Mouse (Mus musculus): ENCODE results near the gene Lhx2.

Lhx2 gene

DNA sequence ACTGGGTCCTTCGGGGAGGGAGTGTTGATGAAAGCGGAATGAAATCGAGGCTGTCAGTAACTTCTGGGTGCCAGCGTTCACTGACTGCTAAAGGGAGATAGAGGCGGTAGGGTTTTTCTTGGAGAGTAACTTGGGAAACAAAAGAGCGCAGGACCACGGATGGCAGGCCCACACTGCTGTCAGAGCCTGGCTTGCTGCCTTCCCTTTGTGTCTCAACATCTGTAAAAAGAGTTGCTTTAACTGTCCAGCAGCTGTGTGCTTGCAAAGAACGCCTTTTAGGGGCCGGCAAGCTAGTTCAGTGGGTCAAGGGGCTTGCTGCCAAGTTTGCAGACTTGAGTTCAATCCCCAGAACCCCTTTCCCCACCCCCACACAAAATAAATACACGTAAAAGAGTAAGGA lies 20.1 kb downstream of the Lhx2 start:
- DNase-seq (ENCODE audit: low spot score) = no peak

DNA sequence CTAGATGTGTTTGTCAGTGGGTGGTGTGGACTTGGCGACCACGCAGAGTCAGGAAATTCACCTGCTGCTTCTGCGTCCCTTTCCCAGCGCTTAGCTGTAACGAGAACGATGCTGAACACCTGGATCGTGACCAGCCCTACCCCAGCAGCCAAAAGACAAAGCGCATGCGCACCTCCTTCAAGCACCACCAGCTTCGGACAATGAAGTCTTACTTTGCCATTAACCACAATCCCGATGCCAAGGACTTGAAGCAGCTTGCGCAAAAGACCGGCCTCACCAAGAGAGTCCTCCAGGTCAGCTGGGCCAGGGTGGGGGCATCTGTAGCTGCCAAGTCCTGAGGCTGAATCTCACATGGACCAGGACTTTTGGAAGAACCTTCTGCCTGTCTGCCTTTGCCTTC lies 20.7 kb downstream of the Lhx2 start:
- no peak for DNase-seq (ENCODE audit: low spot score)

DNA sequence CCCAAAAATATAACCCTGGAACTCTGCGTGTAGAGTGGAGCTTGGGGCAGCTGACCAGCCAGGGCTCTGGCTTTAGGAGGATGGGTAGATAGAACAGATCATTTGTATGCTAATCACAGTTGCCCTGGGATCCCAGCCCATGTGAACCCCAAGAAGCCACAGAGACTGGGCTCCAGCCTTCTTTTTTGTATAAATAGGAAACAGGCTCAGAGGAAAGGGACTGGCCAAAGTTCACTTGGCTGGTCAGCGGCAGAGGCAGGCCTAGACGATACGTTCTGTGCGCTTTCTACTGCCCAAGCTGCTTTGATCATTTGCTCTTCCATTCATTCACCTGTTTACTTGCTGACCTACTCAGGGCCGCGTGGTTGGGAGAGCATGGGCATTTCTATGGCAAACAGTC lies 27.1 kb downstream of the Lhx2 start:
- no peak for DNase-seq (ENCODE audit: low spot score)

GRCm38 (mm10) chr2:38367023-38367422 lies 27.9 kb downstream of the Lhx2 start:
- DNase-seq (ENCODE audit: low spot score) = no peak

DNA sequence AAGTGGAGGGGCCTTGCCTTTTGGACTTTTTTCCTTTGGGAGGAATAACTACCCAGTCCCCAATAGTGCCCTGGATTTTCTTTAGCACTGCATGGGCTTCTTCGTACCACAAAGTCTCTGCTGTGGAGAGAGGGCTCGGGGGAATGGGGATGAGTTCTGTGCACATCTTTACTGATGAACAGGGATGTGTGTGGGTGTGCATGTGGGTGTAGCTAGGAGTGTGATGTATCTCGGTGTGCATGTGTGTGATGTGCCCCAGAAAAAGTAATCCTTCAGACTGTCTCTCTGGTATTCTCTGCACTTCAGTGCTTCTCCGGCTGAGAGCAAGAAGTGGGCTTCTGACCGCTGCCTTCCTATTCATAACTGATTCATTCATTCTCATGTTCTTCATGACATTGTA lies 28.8 kb downstream of the Lhx2 start:
- DNase-seq (ENCODE audit: low spot score) = no peak

DNA sequence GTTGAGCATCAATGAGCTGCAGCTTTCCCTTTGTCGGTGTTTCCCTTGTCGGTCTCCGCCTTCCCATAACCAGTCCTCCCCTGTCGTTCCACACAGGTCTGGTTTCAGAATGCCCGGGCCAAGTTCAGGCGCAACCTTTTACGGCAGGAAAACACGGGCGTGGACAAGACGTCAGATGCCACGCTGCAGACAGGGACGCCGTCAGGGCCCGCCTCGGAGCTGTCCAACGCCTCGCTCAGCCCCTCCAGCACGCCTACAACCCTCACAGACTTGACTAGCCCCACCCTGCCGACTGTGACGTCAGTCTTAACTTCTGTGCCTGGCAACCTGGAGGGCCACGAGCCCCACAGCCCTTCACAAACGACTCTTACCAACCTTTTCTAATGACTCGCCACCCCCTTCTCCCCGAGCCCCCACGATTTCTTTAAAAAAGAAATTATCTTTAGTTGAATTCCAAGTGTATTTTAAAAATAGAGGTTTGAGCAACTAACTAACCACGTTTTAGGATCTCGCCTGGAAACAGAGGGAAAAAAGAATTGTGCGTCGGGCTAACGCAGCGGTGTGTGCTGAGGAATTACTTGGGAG lies 29.8 kb downstream of the Lhx2 start:
- peak; percentile 68 for DNase-seq (ENCODE audit: low spot score)

GRCm38 (mm10) chr2:38375606-38376304 lies 36.7 kb downstream of the Lhx2 start:
- peak; percentile 44 for DNase-seq (ENCODE audit: low spot score)

- no peak for DNase-seq (ENCODE audit: low spot score)
Measured at GRCm38 (mm10) chr2:38377254-38377653, 38.2 kb downstream of the Lhx2 start.

- DNase-seq (ENCODE audit: low spot score) = no peak
Measured at GRCm38 (mm10) chr2:38378346-38378745, 39.3 kb downstream of the Lhx2 start.

DNA sequence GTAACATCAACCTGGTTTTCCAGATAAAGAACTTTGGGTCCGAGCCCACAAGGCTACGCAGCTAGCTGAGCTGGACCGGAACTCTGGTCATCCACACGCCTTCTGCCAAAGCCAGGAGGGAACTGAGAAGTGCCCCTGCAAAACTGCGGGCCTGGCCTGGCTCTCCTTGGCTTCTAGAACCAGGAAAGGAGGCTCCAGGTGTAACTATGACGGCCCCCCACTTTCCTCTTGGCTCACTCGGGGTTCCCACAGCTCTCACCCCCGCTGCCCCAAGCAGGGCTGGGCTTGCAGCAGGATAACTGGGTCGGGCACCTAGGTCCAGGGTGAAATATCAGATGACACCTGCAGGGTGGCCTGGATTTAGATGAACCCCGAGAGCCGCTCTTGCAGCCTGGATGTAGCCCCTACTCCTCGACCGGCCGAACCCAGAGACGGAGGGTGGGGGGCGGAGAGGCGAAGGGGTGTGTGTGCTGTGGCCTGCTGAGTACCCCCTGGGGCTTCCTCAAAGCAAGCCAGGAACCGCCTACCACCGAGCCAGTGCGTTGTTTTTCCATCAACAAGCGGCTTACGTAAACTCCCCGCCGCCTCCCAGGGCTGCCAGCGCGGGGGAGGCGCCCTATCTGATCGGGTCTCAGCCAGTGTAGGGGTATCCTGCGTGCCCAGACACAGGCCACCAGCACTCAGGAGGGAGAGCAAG lies 39.9 kb downstream of the Lhx2 start:
- no peak for DNase-seq (ENCODE audit: low spot score)

DNA sequence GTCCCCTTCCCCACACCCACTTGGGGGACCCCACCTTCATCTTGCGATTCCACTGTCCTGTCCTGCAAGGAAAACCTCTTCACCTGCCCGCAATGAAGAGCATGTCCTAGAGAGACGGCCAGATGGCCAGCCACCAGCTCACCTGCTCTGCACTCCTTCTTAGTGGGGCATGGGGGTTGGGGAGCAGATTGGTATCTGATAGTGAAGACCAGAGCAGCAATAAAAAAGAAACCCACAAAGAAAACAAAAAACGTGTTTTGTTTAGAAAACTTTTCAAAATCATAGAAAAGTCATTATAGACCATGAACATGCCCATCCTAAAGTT lies 40.4 kb downstream of the Lhx2 start:
- DNase-seq (ENCODE audit: low spot score) = no peak

DNA sequence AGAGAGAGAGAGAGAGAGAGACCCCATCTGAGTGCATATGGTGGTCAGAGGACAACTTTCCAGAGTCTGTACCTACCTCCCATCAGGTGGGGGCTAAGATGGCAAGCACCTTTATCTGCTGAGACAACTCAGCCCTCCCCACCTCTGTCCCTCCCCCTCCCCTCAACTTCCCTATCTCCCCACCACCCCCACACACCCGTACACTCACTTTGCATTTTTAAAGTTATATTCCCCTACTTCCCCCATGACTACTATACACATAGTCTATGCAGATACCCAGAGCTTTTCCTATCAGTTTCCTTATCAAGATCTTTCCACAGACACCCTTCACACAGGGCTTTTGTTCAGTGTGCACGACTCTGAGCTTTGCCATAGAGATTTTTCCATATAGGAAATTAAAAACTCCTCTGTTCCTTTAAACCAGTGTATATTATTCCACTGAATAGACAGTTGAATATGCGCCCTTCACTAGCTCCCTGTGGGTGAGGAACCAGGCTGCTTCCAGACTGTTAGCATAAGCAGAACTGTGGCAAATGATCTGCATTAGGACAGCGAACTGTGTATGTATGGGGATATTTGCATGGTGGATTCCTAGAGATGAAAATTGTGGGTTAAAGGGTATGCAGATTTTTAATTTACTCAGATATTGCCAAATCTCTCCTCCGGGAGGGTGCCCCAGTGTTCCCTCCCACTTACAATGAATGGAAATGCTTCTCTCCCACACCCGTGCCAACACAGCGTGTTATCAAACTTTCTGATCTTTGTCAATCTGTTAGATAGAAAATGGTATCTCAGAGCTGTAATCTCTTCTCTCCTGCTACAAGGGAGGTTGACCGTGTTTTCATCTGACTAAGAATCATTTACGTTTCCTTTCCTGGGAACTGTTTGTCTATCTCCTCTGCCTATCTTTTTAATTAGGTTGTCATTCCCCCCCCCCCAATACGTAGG lies 41.3 kb downstream of the Lhx2 start:
- no peak for DNase-seq (ENCODE audit: low spot score)

GRCm38 (mm10) chr2:38387568-38388262 lies 48.6 kb downstream of the Lhx2 start:
- no peak for DNase-seq (ENCODE audit: low spot score)

GRCm38 (mm10) chr2:38394977-38395868 lies 56.1 kb downstream of the Lhx2 start:
- no peak for DNase-seq (ENCODE audit: low spot score)

DNA sequence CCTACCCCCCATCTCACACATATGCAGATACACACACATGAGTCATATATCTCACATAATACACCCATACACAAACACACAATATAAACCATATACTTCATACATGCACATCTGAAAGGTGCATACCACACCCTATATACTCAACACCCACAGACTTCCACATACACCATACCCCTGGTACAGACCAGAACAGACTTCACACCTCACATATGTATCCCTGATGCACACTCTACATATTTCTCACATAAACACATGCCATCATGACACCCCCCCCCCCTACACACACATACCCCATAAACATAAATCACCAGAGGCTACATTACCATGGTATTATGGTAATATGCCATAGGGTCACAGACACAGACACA lies 56.8 kb downstream of the Lhx2 start:
- DNase-seq (ENCODE audit: low spot score) = no peak

DNA sequence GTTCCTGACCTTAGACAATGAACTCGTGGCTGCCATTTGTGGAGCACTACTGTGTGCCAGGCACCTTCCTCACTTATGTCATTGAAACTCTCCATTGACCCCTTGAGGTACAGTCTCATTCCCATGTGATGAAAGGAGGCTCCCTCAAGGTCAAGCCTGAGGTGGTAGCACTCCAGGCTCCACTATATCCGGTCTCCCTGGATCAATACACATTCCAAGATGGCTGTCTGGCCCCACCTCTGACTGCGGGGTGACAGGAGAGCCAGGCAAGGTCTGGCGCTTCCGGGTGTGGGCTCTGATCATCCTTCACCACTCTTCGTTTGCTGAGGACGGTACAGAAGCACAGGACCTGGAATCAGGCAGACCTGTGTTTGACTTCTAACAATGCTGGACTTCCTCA lies 58.2 kb downstream of the Lhx2 start:
- DNase-seq (ENCODE audit: low spot score) = no peak

DNA sequence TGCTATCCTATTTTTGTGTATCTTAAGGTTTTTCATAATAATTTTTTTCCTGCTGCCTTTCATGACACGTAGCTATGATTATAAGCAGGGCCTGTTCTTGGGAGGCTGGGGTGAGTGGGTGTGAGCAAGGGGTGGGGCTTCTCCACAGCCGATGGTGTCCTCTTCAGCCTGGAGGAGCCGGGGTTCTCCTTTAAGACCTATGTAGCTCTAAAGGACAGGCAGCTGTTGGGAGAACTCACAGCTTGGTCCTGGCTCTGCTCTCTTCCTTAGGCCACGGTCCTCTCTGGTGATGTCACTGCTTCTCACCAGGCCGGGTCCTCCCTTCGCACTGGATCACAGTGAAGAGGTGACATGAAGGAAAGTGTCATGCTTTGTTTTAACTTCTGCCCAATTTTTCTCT lies 58.8 kb downstream of the Lhx2 start:
- DNase-seq (ENCODE audit: low spot score) = no peak

DNA sequence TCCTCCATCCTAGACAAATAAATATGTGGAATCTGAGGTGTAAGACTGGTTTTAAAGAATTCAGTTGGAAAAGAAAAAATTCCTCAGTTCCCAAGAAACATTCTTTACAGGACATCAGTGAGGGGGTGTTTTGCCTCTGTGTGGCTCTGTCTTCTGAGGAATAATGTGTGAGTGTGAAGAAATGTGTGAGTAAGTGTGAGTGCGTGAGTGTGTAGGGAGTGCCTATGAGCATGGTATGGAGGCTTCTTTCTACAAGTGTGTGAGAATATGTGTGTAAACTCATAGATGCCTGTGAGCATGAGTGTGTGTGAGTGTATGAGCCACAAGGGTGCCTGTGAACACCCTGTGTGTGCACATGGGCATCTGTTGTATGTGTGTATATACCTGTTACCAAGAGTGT lies 63.5 kb downstream of the Lhx2 start:
- DNase-seq (ENCODE audit: low spot score) = no peak

- peak; percentile 27 for DNase-seq (ENCODE audit: low spot score)
Measured at GRCm38 (mm10) chr2:38403231-38403630, 64.2 kb downstream of the Lhx2 start.

DNA sequence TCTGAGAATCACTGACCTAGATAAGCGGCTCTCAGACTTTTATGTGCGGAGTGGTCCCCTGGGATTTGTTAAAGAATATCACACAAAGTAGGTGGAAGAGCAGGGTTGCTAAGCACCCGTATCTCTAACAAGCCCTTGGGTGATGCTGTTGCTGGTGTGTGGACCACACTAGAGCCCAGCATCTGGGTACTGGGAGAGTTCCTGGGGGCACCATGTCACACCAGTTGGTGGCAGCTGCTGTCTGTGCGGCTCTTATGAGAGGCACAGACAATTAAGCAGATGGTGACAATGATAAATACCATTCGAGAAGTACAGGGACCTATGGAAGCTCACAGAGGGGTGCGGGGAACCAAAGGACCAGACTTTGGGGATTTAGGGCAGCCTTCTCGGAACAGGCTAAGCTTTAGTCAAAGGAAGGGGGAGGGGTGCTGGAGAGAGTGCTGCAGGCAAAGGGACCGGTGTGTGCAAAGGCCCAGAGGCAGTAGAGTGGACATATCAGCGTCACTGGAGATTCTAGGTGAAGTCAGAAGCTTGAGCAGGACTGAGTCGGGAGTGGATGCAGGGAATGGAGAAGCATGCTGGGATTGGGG lies 65.0 kb downstream of the Lhx2 start:
- DNase-seq (ENCODE audit: low spot score) = no peak

DNA sequence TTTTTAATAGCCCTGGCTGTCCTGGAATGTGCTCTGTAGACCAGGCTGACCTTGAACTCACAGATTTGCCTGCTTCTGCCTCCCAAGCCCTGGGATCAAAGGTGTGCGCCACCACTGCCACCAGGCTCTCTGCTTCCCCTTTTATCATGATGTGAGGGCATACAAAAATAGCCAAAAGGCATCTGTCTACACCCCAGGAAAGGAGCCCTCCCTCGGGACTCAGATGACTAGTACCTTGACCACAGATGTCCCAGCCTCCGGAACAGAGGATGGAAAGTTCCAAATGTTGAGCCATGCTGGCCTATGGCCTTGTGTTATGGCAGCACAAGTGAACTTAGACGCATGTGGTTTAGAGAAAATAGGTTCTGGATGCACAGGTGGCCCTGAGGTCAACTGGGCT lies 66.3 kb downstream of the Lhx2 start:
- DNase-seq (ENCODE audit: low spot score) = no peak

Measured in yolk sac, embryonic 10.5 days (tissue).